Mouse (Mus musculus) forebrain, postnatal 0 days (tissue): ENCODE measurements around the gene Esr1. TPM values are rescaled to one million over a fixed set of nuclear protein-coding genes. Genes with fewer than 3 reads are reported as not detected.

Experiments
- ATAC-seq: fragments of 200-750 bp; cut with Nextera tagmentation; 2 replicates; pipeline ENCODE4 v1.8.0; 2017; ENCODE audit warnings: mild to moderate bottlenecking, moderate library complexity
- DNase-seq: peaks from one replicate; pipeline ENCODE4 v3.0.0-alpha.2; 2015
- H3K27ac ChIP-seq: fragments of 300-500 bp; sonication (generic); 2 replicates; pipeline ENCODE4 v1.5.1; 2014; ENCODE audit warnings: low read depth, mild to moderate bottlenecking, antibody characterized with exemption, low read length, moderate library complexity, mixed read lengths
- H3K27me3 ChIP-seq: fragments of 300-500 bp; sonication (generic); 2 replicates; pipeline ENCODE4 v1.6.1; 2014; ENCODE audit warnings: mild to moderate bottlenecking, low read length, mixed read lengths; ENCODE audit not compliant: insufficient read depth
- H3K36me3 ChIP-seq: fragments of 300-500 bp; sonication (generic); 2 replicates; pipeline ENCODE4 v1.6.1; 2014; ENCODE audit warnings: mild to moderate bottlenecking, moderate library complexity; ENCODE audit not compliant: insufficient read depth
- H3K4me1 ChIP-seq: fragments of 300-500 bp; sonication (generic); 2 replicates; pipeline ENCODE4 v1.6.1; 2014; ENCODE audit warnings: antibody characterized with exemption; ENCODE audit not compliant: insufficient read depth
- H3K4me2 ChIP-seq: fragments of 300-500 bp; sonication (generic); 2 replicates; pipeline ENCODE4 v1.6.1; 2014; ENCODE audit warnings: low read depth, mild to moderate bottlenecking, moderate library complexity
- H3K4me3 ChIP-seq: fragments of 300-500 bp; sonication (generic); 2 replicates; pipeline ENCODE4 v1.5.1; 2014; ENCODE audit warnings: low read depth, low read length, mixed read lengths
- H3K9ac ChIP-seq: fragments of 300-500 bp; sonication (generic); 2 replicates; pipeline ENCODE4 v1.6.1; 2014; ENCODE audit warnings: mild to moderate bottlenecking
- H3K9me3 ChIP-seq: fragments of 300-500 bp; sonication (generic); 2 replicates; pipeline ENCODE4 v1.6.1; 2016; ENCODE audit warnings: low read length
- CTCF ChIP-seq: sonication (generic); IDR thresholded peaks from 2 replicates; pipeline ENCODE4 v1.5.1; 2016; ENCODE audit warnings: antibody characterized with exemption, control low read depth, low read depth
- WGBS: fragments of 180-500 bp; shearing (Covaris S2); extraction: QIAGEN DNeasy Blood & Tissue Kit; methylation state at CpG from one replicate; pipeline ENCODE4 v1.1.7; 2014; 5-methylcytosine and 5-hydroxymethylcytosine counted together
- polyA plus RNA-seq: library from polyadenylated mRNA; unstranded; fragments of >200 nt; fragmentation: Nextera tagmentation; extraction: Ambion mirVana; gene quantifications from 2 replicates; pipeline ENCODE4 v1.2.1, GENCODE M21; 2015
- total RNA-seq: library from RNA; depleted of rRNA; stranded (reverse); fragments of >200 nt; gene quantifications from 2 replicates; pipeline ENCODE4 v1.2.3, GENCODE M21; 2014

Gene Esr1
- total and polyA plus RNA-seq, 2 experiments from 2014 or later: 1.2 to 1.3 TPM

- 0 out of 2 replicates have a peak, but pooled peaks have one; percentile 25 for ATAC-seq
- Histone ChIP-seq H3K36me3 (no peaks in the 10 kb centered on the region), H3K27ac (peak overlapping the region; percentile 11; the same call in 1 of the 2 replicates), H3K27me3 (no peaks in the 10 kb centered on the region), H3K4me3 (no peak overlapping the region), H3K4me1 (no peaks in the 10 kb centered on the region), H3K4me2 (no peak overlapping the region), H3K9me3 (no peaks in the 10 kb centered on the region), H3K9ac (no peak overlapping the region)
- 79% methylated on average over 2 of the region's 2 CpGs for WGBS
- peak; percentile 17 for DNase-seq
- TF ChIP-seq CTCF: no peak
Measured at GRCm38 (mm10) chr10:4923616-4924015, 312.2 kb downstream of the Esr1 start.

GRCm38 (mm10) chr10:4924391-4924790 is 313.0 kb downstream of the Esr1 start:
- Histone ChIP-seq H3K36me3 (no peaks in the 10 kb centered on the region), H3K27me3 (no peaks in the 10 kb centered on the region), H3K4me3 (no peak overlapping the region), H3K9me3 (no peaks in the 10 kb centered on the region), H3K9ac (no peak overlapping the region), H3K4me2 (no peak overlapping the region), H3K27ac (peak overlapping the region; percentile 71), H3K4me1 (no peaks in the 10 kb centered on the region)
- ATAC-seq (peak; percentile 94), DNase-seq (peak; percentile 77)
- WGBS: 50% methylated on average over 2 of the region's 2 CpGs
- no peak for TF ChIP-seq CTCF

DNA sequence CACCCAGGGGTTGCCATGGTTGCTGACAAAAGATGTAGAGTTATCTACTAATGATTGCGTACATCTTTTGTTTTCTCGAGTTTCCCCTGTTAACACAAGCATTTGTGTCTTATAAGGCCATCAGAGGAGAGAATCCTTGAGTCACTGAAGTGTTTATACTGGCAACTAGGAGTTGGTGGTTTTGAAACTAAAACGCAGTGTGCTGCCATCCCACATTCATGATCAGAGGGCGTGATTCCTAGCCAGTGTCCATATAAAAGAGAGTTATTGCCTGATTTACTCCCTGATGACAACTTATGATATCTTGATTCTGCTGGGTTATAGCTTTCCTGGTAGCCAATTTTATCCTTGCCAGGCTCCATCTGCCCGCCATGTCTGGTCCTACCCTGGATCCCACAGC is 331.8 kb downstream of the Esr1 start:
- no peaks in the 10 kb centered on the region for H3K36me3 ChIP-seq
- WGBS: 77% methylated on average over 5 of the region's 5 CpGs
- H3K9ac ChIP-seq: no peak overlapping the region
- no peaks in the 10 kb centered on the region for H3K4me1 ChIP-seq
- no peak overlapping the region for H3K4me3 ChIP-seq
- H3K9me3 ChIP-seq: no peaks in the 10 kb centered on the region
- H3K27ac ChIP-seq: no peak overlapping the region
- H3K27me3 ChIP-seq: no peaks in the 10 kb centered on the region
- DNase-seq (no peak), ATAC-seq (no peak)
- TF ChIP-seq CTCF: no peak
- H3K4me2 ChIP-seq: no peak overlapping the region

DNA sequence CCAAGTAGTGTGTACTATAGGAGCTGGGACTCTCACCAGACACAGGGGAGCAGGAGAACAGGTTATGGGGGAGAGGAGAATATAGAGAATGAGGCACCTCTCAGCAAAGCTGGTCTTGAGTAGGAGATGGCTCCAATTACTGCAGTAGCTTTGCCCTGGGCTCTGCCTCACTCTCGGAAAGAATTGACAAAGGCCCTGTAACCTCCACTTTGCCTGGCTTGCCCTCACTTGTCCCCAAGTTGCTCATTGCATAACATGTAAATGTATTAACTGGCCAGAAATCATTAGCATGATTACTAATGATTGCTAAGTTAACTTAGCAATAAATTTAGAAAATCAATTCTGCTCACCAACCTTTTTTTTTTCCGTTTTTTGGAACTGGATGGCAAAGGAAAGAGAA is 333.3 kb downstream of the Esr1 start:
- no peak for DNase-seq

GRCm38 (mm10) chr10:4965768-4966167 is 354.4 kb downstream of the Esr1 start:
- Histone ChIP-seq H3K27ac (no peak overlapping the region), H3K4me1 (no peaks in the 10 kb centered on the region), H3K36me3 (no peaks in the 10 kb centered on the region), H3K4me2 (no peak overlapping the region), H3K9me3 (no peaks in the 10 kb centered on the region), H3K4me3 (no peak overlapping the region), H3K27me3 (no peaks in the 10 kb centered on the region), H3K9ac (no peak overlapping the region)
- no peak for TF ChIP-seq CTCF
- DNase-seq (peak; percentile 3), ATAC-seq (no peak)
- 19% methylated on average over 1 of the region's 1 CpGs for WGBS

More for the DNA sequence above, 333.3 kb downstream of the Esr1 start:
- Histone ChIP-seq H3K4me1 (no peaks in the 10 kb centered on the region), H3K4me3 (no peak overlapping the region), H3K27ac (no peak overlapping the region), H3K36me3 (no peaks in the 10 kb centered on the region), H3K9me3 (no peaks in the 10 kb centered on the region), H3K9ac (no peak overlapping the region), H3K27me3 (no peaks in the 10 kb centered on the region), H3K4me2 (no peak overlapping the region)
- WGBS: 74% methylated on average over 2 of the region's 2 CpGs
- no peak for ATAC-seq
- no peak for TF ChIP-seq CTCF

GRCm38 (mm10) chr10:4971156-4971555 is 359.8 kb downstream of the Esr1 start:
- Histone ChIP-seq H3K27me3 (no peaks in the 10 kb centered on the region), H3K4me2 (no peak overlapping the region), H3K9me3 (no peaks in the 10 kb centered on the region), H3K4me1 (no peaks in the 10 kb centered on the region), H3K9ac (no peak overlapping the region), H3K27ac (no peak overlapping the region), H3K36me3 (no peaks in the 10 kb centered on the region), H3K4me3 (no peak overlapping the region)
- no peak for DNase-seq
- 77% methylated on average over 7 of the region's 7 CpGs for WGBS
- TF ChIP-seq CTCF: no peak
- no peak for ATAC-seq

GRCm38 (mm10) chr10:4971586-4971985 is 360.2 kb downstream of the Esr1 start:
- Histone ChIP-seq H3K4me1 (no peaks in the 10 kb centered on the region), H3K9me3 (no peaks in the 10 kb centered on the region), H3K27ac (no peak overlapping the region), H3K9ac (no peak overlapping the region), H3K27me3 (no peaks in the 10 kb centered on the region), H3K36me3 (no peaks in the 10 kb centered on the region), H3K4me2 (no peak overlapping the region), H3K4me3 (no peak overlapping the region)
- TF ChIP-seq CTCF: no peak
- no peak for DNase-seq
- ATAC-seq: no peak

- H3K27me3 ChIP-seq: no peaks in the 10 kb centered on the region
- no peak overlapping the region for H3K4me2 ChIP-seq
- ATAC-seq (no peak), DNase-seq (no peak)
- H3K4me1 ChIP-seq: no peaks in the 10 kb centered on the region
- H3K27ac ChIP-seq: no peak overlapping the region
- H3K36me3 ChIP-seq: no peaks in the 10 kb centered on the region
- H3K4me3 ChIP-seq: no peak overlapping the region
- no peaks in the 10 kb centered on the region for H3K9me3 ChIP-seq
- 67% methylated on average over 2 of the region's 2 CpGs for WGBS
- TF ChIP-seq CTCF: no peak
- no peak overlapping the region for H3K9ac ChIP-seq
Measured at GRCm38 (mm10) chr10:4972026-4972425, 360.6 kb downstream of the Esr1 start.
